Mouse (Mus musculus): ENCODE results near the gene Rrm2. TPM values are rescaled to one million over a fixed set of nuclear protein-coding genes. Genes with fewer than 3 reads are reported as not detected.

Rrm2 gene
- total and polyA plus RNA-seq, 3 experiments: 88.2 to 158 (median 127) TPM

DNA sequence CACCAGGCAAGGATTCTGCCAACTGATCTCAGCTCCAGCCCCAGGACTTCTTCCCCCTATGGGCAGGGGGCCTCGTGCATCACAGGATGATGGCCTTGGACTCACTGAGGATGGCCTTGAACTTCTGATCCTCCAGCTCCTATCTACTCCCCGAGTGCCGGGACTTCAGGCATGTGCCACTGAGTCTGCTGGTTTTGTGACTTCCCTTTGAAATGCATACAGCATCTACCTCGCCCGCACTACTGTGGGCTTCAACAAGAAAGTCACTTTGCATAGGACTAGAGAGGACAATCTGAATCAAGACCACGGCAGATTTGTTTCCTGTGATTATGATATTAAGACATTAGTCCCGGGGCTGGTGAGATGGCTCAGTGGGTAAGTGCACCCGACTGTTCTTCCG lies 47.4 kb downstream of the Rrm2 start:
- Histone ChIP-seq H3K4me3 (ENCODE audit: control insufficient read depth in 1 of 2, insufficient read depth in 1 of 2, low read depth in 2 of 2, low read length in 2 of 2) (no peak overlapping the region), H3K27me3 (ENCODE audit: control insufficient read depth in 1 of 2, insufficient read depth in 2 of 2, low read length in 2 of 2) (no peaks in the 10 kb centered on the region), H3K4me1 (ENCODE audit: control insufficient read depth in 1 of 2, insufficient read depth in 2 of 2, low read length in 2 of 2) (peaks cover 10 to 12% of the 10 kb centered on the region in 2 experiments), H3K9ac (ENCODE audit: control insufficient read depth, low read depth, low read length, poor library complexity, severe bottlenecking) (no peak overlapping the region), H3K36me3 (ENCODE audit: control insufficient read depth in 1 of 2, insufficient read depth in 2 of 2, low read length in 2 of 2) (peaks cover 0 to 2% of the 10 kb centered on the region in 2 experiments; a peak in 2 of 4 replicates), H3K79me2 (ENCODE audit: control insufficient read depth, insufficient read depth, low read length, poor library complexity) (no peaks in the 10 kb centered on the region), H3K27ac (ENCODE audit: control insufficient read depth, low read depth, low read length) (no peak overlapping the region), H3K9me3 (replicated peaks; ENCODE audit: insufficient read depth, low read length) (no peaks in the 10 kb centered on the region)
- DNase-seq (ENCODE audit: low read depth, low spot score): no peak
- TF ChIP-seq ZNF384 (IDR thresholded peaks at IDR 0.05; ENCODE audit: low read depth, low read length) (no peak), POLR2A (IDR thresholded peaks at IDR 0.05; ENCODE audit: control insufficient read depth in 1 of 2, insufficient read depth in 1 of 2, low read depth in 1 of 2, low read length in 2 of 2, poor library complexity in 1 of 2) (no peak), SIN3A (IDR thresholded peaks at IDR 0.05; ENCODE audit: low read length) (no peak), UBTF (IDR thresholded peaks at IDR 0.05; ENCODE audit: borderline replicate concordance, insufficient read depth, low read depth, low read length) (no peak), ZMIZ1 (IDR thresholded peaks at IDR 0.05; ENCODE audit: low read depth, low read length) (no peak), EP300 (IDR thresholded peaks at IDR 0.05; ENCODE audit: low read depth in 1 of 2, low read length in 2 of 2) (no peak), POLR2AphosphoS2 (IDR thresholded peaks at IDR 0.05; ENCODE audit: low read length) (no peak), CTCF (IDR thresholded peaks at IDR 0.05 in 2 of 3, conservative IDR thresholded peaks at IDR 0.05 in 1 of 3; ENCODE audit: control insufficient read depth in 1 of 3, insufficient read depth in 1 of 3, low read depth in 2 of 3, low read length in 3 of 3, poor library complexity in 1 of 3, severe bottlenecking in 1 of 3) (no peak), GATA1 (IDR thresholded peaks at IDR 0.05; ENCODE audit: low read depth, low read length) (no peak), TBP (IDR thresholded peaks at IDR 0.05; ENCODE audit: low read depth, low read length) (no peak), MYB (IDR thresholded peaks at IDR 0.05; ENCODE audit: low read depth, low read length) (no peak), NELFE (IDR thresholded peaks at IDR 0.05; ENCODE audit: low read depth, low read length) (no peak), BHLHE40 (IDR thresholded peaks at IDR 0.05; ENCODE audit: borderline replicate concordance, low read depth, low read length) (no peak), USF2 (IDR thresholded peaks at IDR 0.05; ENCODE audit: borderline replicate concordance in 1 of 2, insufficient read depth in 1 of 2, low read depth in 1 of 2, low read length in 2 of 2) (no peak), RCOR1 (IDR thresholded peaks at IDR 0.05; ENCODE audit: low read depth, low read length) (no peak), GABPA (IDR thresholded peaks at IDR 0.05; ENCODE audit: low read depth, low read length) (no peak), ZKSCAN1 (IDR thresholded peaks at IDR 0.05; ENCODE audit: low read depth, low read length) (no peak)

DNA sequence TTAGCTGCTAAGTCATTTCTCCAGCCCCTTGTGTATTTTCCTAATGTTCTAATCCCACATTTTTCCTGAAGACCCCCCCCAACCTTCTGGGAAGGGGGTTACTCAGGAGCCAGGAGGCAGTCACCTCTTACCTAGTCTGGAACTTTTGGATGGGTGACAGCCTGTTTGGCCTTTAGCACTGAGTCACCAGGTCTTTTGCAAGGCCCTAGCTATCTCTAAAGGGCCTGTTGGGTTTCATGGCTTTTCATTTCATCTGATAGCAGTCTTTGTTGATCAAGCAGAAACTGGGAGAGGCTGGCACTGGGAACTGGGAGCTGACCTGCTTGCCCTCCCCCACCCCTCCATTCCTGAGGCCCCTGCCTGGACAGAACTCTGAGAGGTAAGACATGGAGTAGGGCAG lies 49.3 kb downstream of the Rrm2 start:
- TF ChIP-seq ZC3H11A (IDR thresholded peaks at IDR 0.05; ENCODE audit: low read depth, low read length) (no peak), GATA1 (IDR thresholded peaks at IDR 0.05; ENCODE audit: low read depth, low read length) (no peak), USF2 (IDR thresholded peaks at IDR 0.05; ENCODE audit: borderline replicate concordance in 1 of 2, insufficient read depth in 1 of 2, low read depth in 1 of 2, low read length in 2 of 2) (no peak), TCF12 (IDR thresholded peaks at IDR 0.05; ENCODE audit: low read depth, low read length) (no peak), HCFC1 (IDR thresholded peaks at IDR 0.05; ENCODE audit: low read depth, low read length) (no peak), MAZ (IDR thresholded peaks at IDR 0.05; ENCODE audit: low read depth, low read length) (no peak), KAT2A (conservative IDR thresholded peaks at IDR 0.05; ENCODE audit: low read depth, low read length) (no peak), RCOR1 (IDR thresholded peaks at IDR 0.05; ENCODE audit: low read depth, low read length) (no peak), E2F4 (IDR thresholded peaks at IDR 0.05; ENCODE audit: borderline replicate concordance, low read depth, low read length) (no peak), BHLHE40 (IDR thresholded peaks at IDR 0.05; ENCODE audit: borderline replicate concordance, low read depth, low read length) (no peak), POLR2AphosphoS5 (IDR thresholded peaks at IDR 0.05; ENCODE audit: borderline replicate concordance, low read depth, low read length) (no peak), CHD1 (IDR thresholded peaks at IDR 0.05; ENCODE audit: low read depth, low read length) (no peak), MYB (IDR thresholded peaks at IDR 0.05; ENCODE audit: low read depth, low read length) (no peak), GABPA (IDR thresholded peaks at IDR 0.05; ENCODE audit: low read depth, low read length) (no peak), ZNF384 (IDR thresholded peaks at IDR 0.05; ENCODE audit: low read depth, low read length) (no peak)
- H3K27ac ChIP-seq (ENCODE audit: control insufficient read depth, low read depth, low read length): no peak overlapping the region
- H3K9ac ChIP-seq (ENCODE audit: control insufficient read depth, low read depth, low read length, poor library complexity, severe bottlenecking): no peak overlapping the region
- no peak for DNase-seq (ENCODE audit: low read depth, low spot score)
- H3K4me1 ChIP-seq (ENCODE audit: control insufficient read depth in 1 of 2, insufficient read depth in 2 of 2, low read length in 2 of 2): peaks cover 10 to 12% of the 10 kb centered on the region in 2 experiments
- no peaks in the 10 kb centered on the region for H3K9me3 ChIP-seq (replicated peaks; ENCODE audit: insufficient read depth, low read length)
- H3K27me3 ChIP-seq (ENCODE audit: control insufficient read depth in 1 of 2, insufficient read depth in 2 of 2, low read length in 2 of 2): no peaks in the 10 kb centered on the region
- H3K36me3 ChIP-seq (ENCODE audit: control insufficient read depth in 1 of 2, insufficient read depth in 2 of 2, low read length in 2 of 2): peaks cover 0 to 2% of the 10 kb centered on the region in 2 experiments; a peak in 2 of 4 replicates
- H3K4me3 ChIP-seq (ENCODE audit: control insufficient read depth in 1 of 2, insufficient read depth in 1 of 2, low read depth in 2 of 2, low read length in 2 of 2): no peak overlapping the region
- H3K79me2 ChIP-seq (ENCODE audit: control insufficient read depth, insufficient read depth, low read length, poor library complexity): no peaks in the 10 kb centered on the region
